Mouse (Mus musculus): ENCODE data around the gene Plcd1. TPM values are rescaled to one million over a fixed set of nuclear protein-coding genes. Genes with fewer than 3 reads are reported as not detected.

The Plcd1 gene
- total and polyA plus RNA-seq, 3 experiments = 0.36 TPM; not detected in 2

GRCm38 (mm10) chr9:119051158-119051557, 42.1 kb downstream of the Plcd1 start:
- no peak for DNase-seq (ENCODE audit: low read depth, low spot score)
- peaks cover 0 to 16% of the 10 kb centered on the region in 2 experiments; a peak in 2 of 4 replicates for H3K36me3 ChIP-seq (ENCODE audit: control insufficient read depth in 1 of 2, insufficient read depth in 2 of 2, low read length in 2 of 2)
- H3K79me2 ChIP-seq (ENCODE audit: control insufficient read depth, insufficient read depth, low read length, poor library complexity) = no peaks in the 10 kb centered on the region; the same call in 1 of the 2 replicates
- H3K4me3 ChIP-seq (ENCODE audit: control insufficient read depth in 1 of 2, insufficient read depth in 1 of 2, low read depth in 2 of 2, low read length in 2 of 2) = no peak overlapping the region
- TF ChIP-seq CTCF (IDR thresholded peaks at IDR 0.05 in 2 of 3, conservative IDR thresholded peaks at IDR 0.05 in 1 of 3; ENCODE audit: control insufficient read depth in 1 of 3, insufficient read depth in 1 of 3, low read depth in 2 of 3, low read length in 3 of 3, poor library complexity in 1 of 3, severe bottlenecking in 1 of 3) = no peak
- H3K4me1 ChIP-seq (ENCODE audit: control insufficient read depth in 1 of 2, insufficient read depth in 2 of 2, low read length in 2 of 2) = peaks cover 11 to 20% of the 10 kb centered on the region in 2 experiments
- H3K9me3 ChIP-seq (replicated peaks; ENCODE audit: insufficient read depth, low read length) = no peaks in the 10 kb centered on the region
- no peaks in the 10 kb centered on the region for H3K27me3 ChIP-seq (ENCODE audit: control insufficient read depth in 1 of 2, insufficient read depth in 2 of 2, low read length in 2 of 2)
- H3K27ac ChIP-seq (ENCODE audit: control insufficient read depth, low read depth, low read length) = no peak overlapping the region
- H3K9ac ChIP-seq (ENCODE audit: control insufficient read depth, low read depth, low read length, poor library complexity, severe bottlenecking) = no peak overlapping the region

GRCm38 (mm10) chr9:119048182-119048903, 45.0 kb downstream of the Plcd1 start:
- H3K9ac ChIP-seq (ENCODE audit: control insufficient read depth, low read depth, low read length, poor library complexity, severe bottlenecking) = no peak overlapping the region
- peak overlapping the region; percentile 35 for H3K27ac ChIP-seq (ENCODE audit: control insufficient read depth, low read depth, low read length)
- no peaks in the 10 kb centered on the region; the same call in 1 of the 2 replicates for H3K79me2 ChIP-seq (ENCODE audit: control insufficient read depth, insufficient read depth, low read length, poor library complexity)
- H3K4me3 ChIP-seq (ENCODE audit: control insufficient read depth in 1 of 2, insufficient read depth in 1 of 2, low read depth in 2 of 2, low read length in 2 of 2) = peak overlapping the region; percentile 15 to 17
- peak; percentile 87 for DNase-seq (ENCODE audit: low read depth, low spot score)
- H3K36me3 ChIP-seq (ENCODE audit: control insufficient read depth in 1 of 2, insufficient read depth in 2 of 2, low read length in 2 of 2) = peaks cover 0 to 7% of the 10 kb centered on the region in 2 experiments; a peak in 2 of 4 replicates
- H3K4me1 ChIP-seq (ENCODE audit: control insufficient read depth in 1 of 2, insufficient read depth in 2 of 2, low read length in 2 of 2) = peaks cover 5 to 11% of the 10 kb centered on the region in 2 experiments
- H3K27me3 ChIP-seq (ENCODE audit: control insufficient read depth in 1 of 2, insufficient read depth in 2 of 2, low read length in 2 of 2) = no peaks in the 10 kb centered on the region
- 0 out of 2 replicates have a peak, but pooled peaks have one; percentile 23 for TF ChIP-seq TBP (IDR thresholded peaks at IDR 0.05; ENCODE audit: low read depth, low read length)
- no peak; the same call in 1 of the 2 replicates for TF ChIP-seq RCOR1 (IDR thresholded peaks at IDR 0.05; ENCODE audit: low read depth, low read length)
- peak in 1 of 2 experiments; percentile 39; a peak in 1 of 4 replicates for TF ChIP-seq POLR2A (IDR thresholded peaks at IDR 0.05; ENCODE audit: control insufficient read depth in 1 of 2, insufficient read depth in 1 of 2, low read depth in 1 of 2, low read length in 2 of 2, poor library complexity in 1 of 2)
- 0 out of 2 replicates have a peak, but pooled peaks have one; percentile 33 for TF ChIP-seq ELF1 (IDR thresholded peaks at IDR 0.05; ENCODE audit: low read depth, low read length)
- TF ChIP-seq GATA1 (IDR thresholded peaks at IDR 0.05; ENCODE audit: low read depth, low read length) = 0 out of 2 replicates have a peak, but pooled peaks have one; percentile 17
- TF ChIP-seq EP300 (IDR thresholded peaks at IDR 0.05; ENCODE audit: low read depth in 1 of 2, low read length in 2 of 2) = peak in 1 of 2 experiments; percentile 36; a peak in 1 of 4 replicates
- no peak for TF ChIP-seq UBTF (IDR thresholded peaks at IDR 0.05; ENCODE audit: borderline replicate concordance, insufficient read depth, low read depth, low read length)
- no peak for TF ChIP-seq USF1 (IDR thresholded peaks at IDR 0.05; ENCODE audit: low read depth, low read length)
- 0 out of 2 replicates have a peak, but pooled peaks have one; percentile 47 for TF ChIP-seq ZMIZ1 (IDR thresholded peaks at IDR 0.05; ENCODE audit: low read depth, low read length)
- 0 out of 2 replicates have a peak, but pooled peaks have one; percentile 18 for TF ChIP-seq SIN3A (IDR thresholded peaks at IDR 0.05; ENCODE audit: low read length)
- peak; percentile 85 for TF ChIP-seq JUND (IDR thresholded peaks at IDR 0.05; ENCODE audit: low read depth, low read length)
- TF ChIP-seq MXI1 (IDR thresholded peaks at IDR 0.05; ENCODE audit: low read depth, low read length) = peak; percentile 57
- H3K9me3 ChIP-seq (replicated peaks; ENCODE audit: insufficient read depth, low read length) = no peaks in the 10 kb centered on the region

All from MEL (cell line).